Mouse (Mus musculus): Measurements from ENCODE around the gene Amer1.

DNA sequence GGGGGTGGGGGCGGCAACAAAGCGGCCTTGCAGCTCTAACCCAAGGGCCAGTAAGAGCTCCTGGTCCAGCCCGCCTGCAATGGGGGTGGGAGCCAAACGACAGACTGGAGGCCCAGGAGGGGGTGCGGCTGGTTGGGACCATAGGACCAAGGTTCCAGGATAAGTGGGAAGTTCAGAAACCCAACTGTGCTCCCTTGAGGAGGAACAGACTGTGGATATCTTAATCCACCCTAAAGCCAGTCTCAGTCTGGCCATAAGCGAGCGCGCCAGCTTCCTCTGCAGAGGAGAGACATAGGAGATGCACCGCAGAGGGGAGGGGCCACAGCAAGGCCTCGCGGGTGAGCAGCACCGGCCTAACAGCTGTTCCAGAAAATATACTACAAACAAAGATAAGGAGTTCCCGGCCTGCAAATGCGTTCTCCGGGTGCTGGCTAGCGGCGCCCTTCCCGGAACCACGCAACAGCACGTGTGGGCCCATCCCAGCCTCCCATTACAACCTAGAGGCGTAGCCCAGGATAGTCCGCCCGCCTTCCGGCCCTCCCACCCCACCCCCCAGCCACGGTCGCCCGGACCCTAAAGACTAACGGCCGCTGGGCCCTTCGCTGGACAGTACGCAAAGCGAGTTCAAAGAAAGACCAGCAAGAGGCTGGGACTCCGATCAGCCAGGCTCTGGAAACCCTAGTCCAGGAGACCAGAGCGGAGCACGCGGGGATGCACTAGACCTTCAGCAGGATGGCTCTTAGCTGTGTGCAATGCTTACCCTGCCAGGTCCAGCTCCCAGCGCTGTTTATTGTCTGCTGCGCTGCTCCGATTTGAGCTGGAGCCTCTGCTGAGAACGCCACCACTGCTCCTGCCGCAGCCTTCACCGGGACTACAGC is 535 bp downstream of the Amer1 start:
- TF ChIP-seq POLR2A (IDR thresholded peaks at IDR 0.05; ENCODE audit: low read depth, low read length) (no peak), CTCF (IDR thresholded peaks at IDR 0.05; ENCODE audit: extremely low read depth, insufficient read depth, insufficient read length, insufficient replicate concordance) (no peak)

All from spleen, adult 2 months (tissue).